Mouse (Mus musculus) mouse trophoblast stem cell (cell line): ENCODE measurements at regions not wholly inside any gene's neighbourhood (a gene's known extent, or its start where the extent isn't known, plus 50 kb on each side); places are given as distances from the start of the nearest gene placed in this dataset.

Source experiments
- in situ Hi-C, 2 experiments: fragments of 300-500 bp; cut with MseI, MboI; formaldehyde crosslinking; loops; 2 replicates in 1 of 2; 3 replicates in 1 of 2; pipeline ENCODE4 v1.15.1; 2025

DNA sequence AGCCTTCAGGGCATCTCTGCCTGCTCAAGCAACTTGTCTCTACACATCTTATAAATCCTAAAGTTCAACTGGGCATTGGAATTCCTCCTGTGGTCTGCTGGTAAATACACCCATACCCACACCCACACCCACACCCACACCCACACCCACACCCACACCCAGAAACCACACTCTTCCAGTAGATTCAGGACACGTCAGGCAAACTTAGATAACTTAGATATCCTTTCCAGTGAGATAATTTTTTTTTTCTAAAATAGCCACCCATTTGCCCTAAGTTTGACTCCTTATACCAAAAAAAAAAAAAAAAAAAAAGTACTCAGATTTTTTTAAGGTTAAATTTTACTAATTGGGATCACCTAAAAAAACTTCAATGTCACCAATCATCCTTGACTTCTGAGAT lies 224.5 kb upstream of the Zpld1 start:
- in situ Hi-C loops, result loop anchor here in 1 of 2 experiments (25.0 kb wide), 1 partner anchor 340 kb away; no protein-coding TSS in a partner anchor

- in situ Hi-C loops, result loop anchor here in 1 of 2 experiments (25.0 kb wide), 1 partner anchor 341 kb away; no protein-coding TSS in a partner anchor
These were observed 223.7 kb upstream of the Zpld1 start for GRCm38 (mm10) chr16:55521421-55521971.

- in situ Hi-C loops, result loop anchor here in 1 of 2 experiments (25.0 kb wide), 1 partner anchor 342 kb away; no protein-coding TSS in a partner anchor
These were observed 222.3 kb upstream of the Zpld1 start for GRCm38 (mm10) chr16:55520077-55520476.

DNA sequence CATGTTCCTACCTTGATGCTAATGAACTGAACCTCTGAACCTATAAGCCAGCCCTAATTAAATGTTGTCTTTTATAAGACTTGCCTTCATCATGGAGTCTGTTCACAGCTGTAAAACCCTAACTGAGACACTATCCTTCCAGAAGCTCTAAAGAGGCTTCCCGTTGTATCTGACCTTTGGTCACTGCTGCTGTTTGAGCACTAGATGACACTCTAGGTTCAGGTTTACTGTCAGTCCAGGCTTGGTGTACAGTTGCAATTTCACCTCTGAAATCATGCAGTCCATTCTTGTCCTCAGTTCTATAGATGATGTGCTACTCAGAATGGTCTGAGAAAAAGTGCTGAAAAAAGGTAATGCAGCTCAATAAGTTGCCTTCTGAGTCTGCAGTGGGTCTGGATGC lies 221.9 kb upstream of the Zpld1 start:
- in situ Hi-C loops, result loop anchor here (10.0 to 25.0 kb wide), 2 partner anchors 335 to 343 kb away; no protein-coding TSS in a partner anchor

GRCm38 (mm10) chr16:55516994-55517393 lies 219.2 kb upstream of the Zpld1 start:
- in situ Hi-C loops, result loop anchor here (10.0 to 25.0 kb wide), 2 partner anchors 338 to 345 kb away; no protein-coding TSS in a partner anchor

DNA sequence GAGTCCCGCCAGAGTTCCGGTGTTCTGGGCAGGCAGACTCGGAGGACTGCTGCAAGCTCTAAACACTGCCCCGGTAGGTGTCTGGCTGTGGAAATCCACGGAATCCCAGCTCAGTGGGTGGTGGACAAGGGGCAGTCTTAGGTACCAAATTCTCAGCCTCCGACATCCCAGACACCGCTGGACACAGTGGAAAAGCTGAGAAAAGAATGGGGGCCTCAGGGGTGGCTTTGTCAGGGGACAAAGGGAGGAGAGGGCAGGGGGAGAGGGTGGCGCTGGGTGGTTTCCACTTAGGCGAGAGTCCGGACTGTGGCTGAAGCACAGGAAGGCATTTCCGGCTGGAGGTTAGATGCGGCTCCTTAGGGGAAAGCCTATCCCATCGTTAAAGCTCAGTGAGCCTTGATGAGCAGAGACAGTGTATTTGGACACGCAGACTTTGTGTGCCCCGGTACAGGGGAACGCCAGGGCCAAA lies 217.5 kb upstream of the Zpld1 start:
- in situ Hi-C loops, result loop anchor here (10.0 to 25.0 kb wide), 2 partner anchors 340 to 347 kb away; no protein-coding TSS in a partner anchor

DNA sequence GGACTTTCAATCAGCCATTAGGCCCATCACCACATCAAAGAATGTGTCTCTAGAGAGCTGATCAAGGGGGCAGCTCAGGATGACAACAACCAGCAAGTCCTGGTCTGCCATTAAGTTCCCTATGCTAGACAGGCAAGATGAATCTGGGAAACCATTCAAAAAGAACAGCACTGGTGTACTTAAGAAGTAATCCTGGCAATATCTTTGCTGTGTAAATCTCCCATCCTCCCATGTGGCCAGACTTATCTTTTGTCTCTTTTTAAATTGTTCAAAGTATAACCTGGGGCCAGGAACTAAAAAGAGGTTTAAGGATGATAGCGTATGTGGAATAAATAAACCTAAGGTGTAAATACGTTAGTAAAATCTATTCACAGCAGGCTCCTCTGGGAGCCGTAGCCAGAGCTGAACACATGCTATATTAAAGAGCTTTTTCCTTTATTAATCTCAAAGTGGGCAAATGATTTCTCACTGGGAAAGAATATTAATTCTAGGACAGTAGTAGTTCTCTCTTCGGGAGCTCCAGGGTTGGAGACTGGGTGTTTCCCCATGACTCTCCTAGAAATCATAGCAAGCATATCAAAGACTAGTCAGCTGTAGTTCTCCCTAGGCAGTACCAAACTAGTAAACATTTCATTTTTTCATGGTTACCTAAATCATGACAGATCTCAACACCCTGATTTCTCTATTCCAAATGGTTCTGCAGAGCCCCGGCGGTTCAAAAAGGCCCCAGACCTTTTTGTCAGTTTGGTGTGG lies 216.8 kb upstream of the Zpld1 start:
- in situ Hi-C loops, result loop anchor here (10.0 to 25.0 kb wide), 2 partner anchors 340 to 348 kb away; no protein-coding TSS in a partner anchor

DNA sequence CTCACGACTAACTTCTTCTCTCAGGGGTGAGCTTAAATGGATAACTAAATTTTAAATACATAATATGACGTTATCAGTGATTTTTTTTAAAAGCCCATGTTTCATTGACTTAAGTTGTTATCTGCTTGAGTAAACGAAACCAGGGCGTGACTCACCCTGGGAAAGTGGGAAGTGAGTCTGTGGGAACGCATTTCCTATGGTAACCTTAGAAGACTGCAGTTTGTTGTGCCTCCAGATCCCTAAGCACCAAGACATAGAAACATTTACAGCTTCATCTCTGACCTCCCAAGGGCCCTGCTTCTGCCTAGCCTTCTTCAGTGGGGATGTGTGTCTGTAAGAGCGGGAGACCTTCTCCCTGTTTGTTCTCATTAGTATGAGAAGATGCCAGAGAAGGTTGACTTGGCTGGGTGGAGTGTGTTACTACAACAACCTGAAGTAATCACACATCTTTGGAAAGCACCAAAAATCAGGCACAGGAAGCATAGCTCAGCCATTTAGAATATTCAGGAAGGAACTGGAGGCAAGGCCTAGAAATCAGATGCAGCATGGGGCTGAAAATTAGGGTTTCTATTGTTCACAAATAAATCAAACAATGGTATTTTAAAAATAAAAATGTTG lies 207.1 kb upstream of the Zpld1 start:
- in situ Hi-C loops, result loop anchor here in 1 of 2 experiments (25.0 kb wide), 1 partner anchor 357 kb away; no protein-coding TSS in a partner anchor

DNA sequence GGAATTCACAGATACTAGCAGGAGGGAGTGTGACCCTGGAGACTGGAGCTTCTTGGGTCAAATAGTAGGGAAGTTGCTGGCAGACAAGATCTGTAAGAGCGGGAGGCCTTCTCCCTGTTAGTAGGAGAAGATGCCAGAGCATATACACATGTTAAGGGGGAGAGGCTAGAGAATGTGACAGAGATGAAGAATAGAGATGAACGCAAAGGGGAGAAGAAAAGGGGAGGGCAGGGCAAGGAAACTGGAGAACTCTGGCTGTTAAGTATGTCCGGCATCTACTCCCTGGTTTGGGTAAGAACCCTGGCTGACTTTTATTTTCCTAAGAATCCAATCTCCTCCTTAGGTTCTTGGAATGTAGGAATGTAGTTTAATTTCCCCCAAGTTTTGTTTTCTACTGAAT lies 206.5 kb upstream of the Zpld1 start:
- in situ Hi-C loops, result loop anchor here in 1 of 2 experiments (25.0 kb wide), 1 partner anchor 358 kb away; no protein-coding TSS in a partner anchor

GRCm38 (mm10) chr16:55503273-55503672 lies 205.5 kb upstream of the Zpld1 start:
- in situ Hi-C loops, result loop anchor here in 1 of 2 experiments (25.0 kb wide), 1 partner anchor 359 kb away; no protein-coding TSS in a partner anchor

DNA sequence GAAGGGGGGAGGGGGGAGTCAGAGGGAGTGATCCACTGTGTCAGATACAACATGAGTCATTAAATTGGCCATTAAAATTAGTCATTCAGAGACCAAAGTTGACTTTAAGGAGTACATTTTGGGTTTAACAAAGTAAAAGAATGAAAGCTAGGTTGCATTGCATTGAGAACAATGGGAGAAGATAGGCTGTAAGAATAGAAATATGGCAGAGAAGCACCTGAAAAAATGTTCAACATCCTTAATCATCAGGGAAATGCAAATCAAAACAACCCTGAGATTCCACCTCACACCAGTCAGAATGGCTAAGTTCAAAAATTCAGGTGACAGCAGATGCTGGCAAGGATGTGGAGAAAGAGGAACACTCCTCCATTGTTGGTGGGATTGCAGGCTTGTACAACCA lies 202.0 kb upstream of the Zpld1 start:
- in situ Hi-C loops, result loop anchor here in 1 of 2 experiments (25.0 kb wide), 1 partner anchor 362 kb away; no protein-coding TSS in a partner anchor

DNA sequence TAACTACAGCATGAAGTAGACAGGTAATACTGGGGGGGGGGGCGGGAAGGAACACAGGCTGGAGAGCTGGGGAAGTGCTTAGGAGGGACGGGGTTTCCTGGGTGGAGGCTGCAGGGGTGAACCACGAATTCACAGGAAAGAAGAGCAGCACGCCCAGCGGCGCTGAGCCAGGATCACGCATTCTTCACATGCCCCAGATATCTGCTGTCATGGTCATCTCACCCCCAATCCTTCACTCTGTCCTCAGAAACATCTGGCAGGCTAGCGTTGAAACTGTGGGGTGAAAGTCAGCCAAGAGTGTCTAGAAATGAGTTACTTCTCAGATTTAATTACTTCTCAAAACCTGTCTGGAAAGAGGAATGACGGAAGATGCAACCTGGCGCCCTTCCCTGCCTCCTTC lies 197.3 kb upstream of the Zpld1 start:
- in situ Hi-C loops, result no loop called here

GRCm38 (mm10) chr16:55494162-55494561 lies 196.4 kb upstream of the Zpld1 start:
- in situ Hi-C loops, result no loop called here

DNA sequence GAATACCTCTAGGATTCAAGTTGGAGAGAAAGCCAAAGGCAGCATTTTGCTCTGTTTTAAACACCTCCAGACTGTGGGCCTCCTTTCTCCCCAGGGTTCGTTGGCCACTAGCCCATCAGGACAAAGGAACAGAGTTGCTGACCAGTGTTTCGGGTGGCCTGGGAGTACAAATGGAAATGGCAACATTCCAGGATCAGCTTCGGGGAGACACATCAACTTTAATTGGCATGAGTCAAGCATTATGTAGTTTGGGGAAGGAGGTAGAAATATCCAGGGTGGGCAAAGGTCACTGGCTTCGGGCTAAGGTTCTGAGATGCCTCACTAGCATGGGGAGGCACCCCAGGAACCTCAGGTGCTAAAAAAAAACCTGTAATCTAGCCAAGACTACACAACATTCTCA lies 194.3 kb upstream of the Zpld1 start:
- in situ Hi-C loops, result no loop called here

DNA sequence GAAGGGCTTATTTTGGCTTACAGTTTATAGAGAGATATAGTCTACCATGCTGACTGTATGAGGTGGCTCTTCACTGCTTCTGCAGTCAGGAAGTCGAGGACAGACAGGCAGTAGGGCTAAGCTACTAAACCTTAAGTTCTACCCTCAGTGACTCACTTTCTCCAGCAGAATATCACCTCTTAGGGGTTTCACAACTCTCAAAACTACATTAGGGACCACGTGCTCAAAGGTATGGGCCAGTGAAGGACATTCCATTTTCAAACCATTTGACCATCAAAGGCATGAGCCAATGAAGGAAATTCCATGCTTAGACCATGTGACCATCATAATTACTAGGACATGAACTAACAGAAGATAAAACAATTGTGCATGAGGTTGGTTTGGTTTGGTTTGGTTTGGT lies 186.6 kb upstream of the Zpld1 start:
- in situ Hi-C loops, result loop anchor here in 1 of 2 experiments (5.0 kb wide), 1 partner anchor 368 kb away; no protein-coding TSS in a partner anchor

- in situ Hi-C loops, result loop anchor here in 1 of 2 experiments (5.0 kb wide), 1 partner anchor 372 kb away; no protein-coding TSS in a partner anchor
These were observed 183.0 kb upstream of the Zpld1 start for GRCm38 (mm10) chr16:55480745-55481144.

DNA sequence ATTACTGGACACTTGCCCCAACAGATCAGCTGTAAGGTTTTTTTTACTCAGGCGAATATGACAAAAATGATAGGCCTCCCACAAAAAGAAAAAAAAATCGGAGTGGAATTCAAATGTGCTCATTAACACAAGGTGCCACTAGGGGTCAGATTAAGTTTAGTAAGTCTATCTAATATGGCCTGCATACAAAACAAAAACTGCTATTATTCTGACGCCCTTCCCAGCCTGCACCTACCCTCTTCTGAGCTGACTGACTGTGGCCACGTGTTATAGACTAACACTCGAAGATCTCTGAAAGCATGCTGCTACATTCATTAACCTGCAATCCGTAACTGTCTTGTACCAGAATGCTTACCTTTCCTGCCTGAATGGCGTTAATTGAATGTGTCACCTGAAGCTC lies 182.5 kb upstream of the Zpld1 start:
- in situ Hi-C loops, result loop anchor here in 1 of 2 experiments (5.0 kb wide), 1 partner anchor 372 kb away; no protein-coding TSS in a partner anchor

- in situ Hi-C loops, result no loop called here
These were observed 178.9 kb upstream of the Zpld1 start for GRCm38 (mm10) chr16:55476544-55477208.

DNA sequence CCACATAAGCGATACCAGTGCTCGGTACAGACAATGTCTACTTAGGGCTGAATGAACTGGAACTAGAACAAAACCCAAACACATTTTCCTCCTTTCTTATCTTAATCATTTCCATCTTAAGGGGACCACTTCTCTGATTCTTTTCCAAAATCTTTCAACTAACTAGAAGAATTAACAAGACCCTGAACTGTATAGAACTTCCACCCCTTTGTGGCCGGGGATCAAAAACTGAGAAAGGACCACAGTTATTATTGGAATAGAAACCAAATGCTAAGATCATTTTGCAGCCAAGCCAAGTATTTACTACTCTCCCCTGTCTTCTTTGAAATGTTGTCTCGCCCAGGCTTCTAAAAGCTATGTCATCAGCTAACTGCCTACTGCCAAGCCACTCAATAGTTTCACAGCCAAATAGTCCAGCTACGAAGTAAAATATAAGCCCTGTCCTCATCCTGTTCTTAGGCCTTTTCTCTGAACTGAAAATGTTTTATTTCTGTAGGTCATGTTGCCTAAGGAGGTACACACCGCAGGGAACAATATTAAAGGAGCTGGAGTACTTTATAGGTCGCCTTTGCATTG lies 177.3 kb upstream of the Zpld1 start:
- in situ Hi-C loops, result loop anchor here (25.0 kb wide), 2 partner anchors 313 to 338 kb away; no protein-coding TSS in a partner anchor

DNA sequence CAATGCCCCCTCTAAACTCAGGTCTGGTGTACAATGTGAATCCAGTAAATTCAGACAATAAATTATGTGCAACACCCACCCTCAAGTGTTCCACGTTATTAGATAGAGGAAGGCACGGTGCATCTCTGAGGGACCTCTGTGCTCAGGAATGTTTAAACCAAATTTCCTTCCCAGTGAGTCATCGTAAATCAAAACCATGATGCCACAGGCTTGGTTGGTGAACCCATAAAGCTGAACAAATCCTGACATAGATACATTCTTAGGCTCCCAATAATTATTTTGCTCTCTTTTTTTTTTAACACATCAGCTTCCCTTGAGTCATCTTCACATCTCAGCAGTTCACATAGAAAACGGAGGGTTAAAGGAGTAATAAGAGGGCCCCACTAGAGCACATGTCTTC lies 173.6 kb upstream of the Zpld1 start:
- in situ Hi-C loops, result loop anchor here (25.0 kb wide), 2 partner anchors 309 to 334 kb away; no protein-coding TSS in a partner anchor
